In the genomic region with DNA sequence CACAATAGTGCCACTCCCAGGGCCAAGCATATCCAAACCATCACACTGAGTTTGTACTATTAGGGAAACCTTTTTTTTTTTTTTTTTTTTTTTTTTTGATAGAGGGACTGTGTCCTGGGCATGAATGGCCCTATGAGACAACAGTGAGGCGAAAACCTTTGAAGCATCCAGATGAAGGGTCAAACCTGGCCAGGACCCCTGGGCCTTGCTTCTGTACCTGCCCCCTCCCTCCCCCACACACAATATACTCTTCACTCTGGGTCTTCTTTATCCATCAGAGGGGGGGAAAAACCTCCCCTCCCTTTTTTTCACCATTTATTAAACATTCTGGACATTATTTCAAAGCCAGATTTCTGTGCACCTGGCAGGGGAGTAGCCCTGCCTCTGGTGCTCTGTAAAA, we compare ENCODE assay signal across 18 mouse cellular contexts.
DNase-seq lines count a peak whose midpoint lies in the region; ATAC-seq and TF ChIP-seq lines count a peak whose summit lies in the region.
"Had no signal": no experiment of that assay in that cellular context is flagged by ENCODE, and none has a peak within 500 bp of the region (broad histone marks: within the 10 kb centered on the region; RNA-seq: fewer than 3 reads in every experiment).

No protein-coding gene starts in this region.

- no peak overlapping the region for H3K27ac ChIP-seq in intestine, embryonic 14.5 days (ENCODE audit: low read depth)
- no peak overlapping the region for H3K27ac ChIP-seq in intestine, embryonic 15.5 days
- peak overlapping the region; percentile 89 for H3K27ac ChIP-seq in forebrain, embryonic 13.5 days
- H3K27ac ChIP-seq in limb, embryonic 14.5 days (replicated peaks; ENCODE audit: low read depth, low read length): no peak overlapping the region
- peak overlapping the region; percentile 79 for H3K27ac ChIP-seq in neural tube, embryonic 13.5 days (replicated peaks)
- H3K27ac ChIP-seq: kidney, embryonic 15.5 days; limb, embryonic 15.5 days; macrophage; stomach, embryonic 15.5 days had no signal

- peak; percentile 20 for DNase-seq in intestine, embryonic 14.5 days (ENCODE audit: low spot score)
- DNase-seq in limb, embryonic 14.5 days (ENCODE audit: low spot score): no peak
- no peak for DNase-seq in left cerebral cortex, adult 11 months (ENCODE audit: low spot score)
- no peak for DNase-seq in thymus, postnatal 14 days
- DNase-seq: cerebellum, adult 9-10 months; gastrocnemius, postnatal 14 days; lung, adult 18-20 months; thymus, postnatal 36 days had no signal

- H3K9ac ChIP-seq in intestine, embryonic 14.5 days (ENCODE audit: low read length): no peak overlapping the region
- no peak overlapping the region for H3K9ac ChIP-seq in intestine, embryonic 15.5 days
- no peak overlapping the region for H3K9ac ChIP-seq in forebrain, embryonic 13.5 days
- H3K9ac ChIP-seq in limb, embryonic 14.5 days (ENCODE audit: low read depth, low read length, severe bottlenecking): no peak overlapping the region
- no peak overlapping the region for H3K9ac ChIP-seq in neural tube, embryonic 13.5 days
- H3K9ac ChIP-seq: heart, embryonic 12.5 days; kidney, embryonic 15.5 days; limb, embryonic 15.5 days; stomach, embryonic 15.5 days had no signal

- no peaks in the 10 kb centered on the region; the same call in 1 of the 2 replicates for H3K4me1 ChIP-seq in intestine, embryonic 14.5 days (replicated peaks; ENCODE audit: control insufficient read depth, insufficient read depth, low read length)
- peaks cover 2% of the 10 kb centered on the region; the same call in 1 of the 2 replicates for H3K4me1 ChIP-seq in intestine, embryonic 15.5 days (replicated peaks)
- H3K4me1 ChIP-seq in forebrain, embryonic 13.5 days: peaks cover 31% of the 10 kb centered on the region
- peaks cover 3% of the 10 kb centered on the region; the same call in 1 of the 2 replicates for H3K4me1 ChIP-seq in limb, embryonic 14.5 days (ENCODE audit: control insufficient read depth, insufficient read depth, low read length)
- H3K4me1 ChIP-seq in neural tube, embryonic 13.5 days (replicated peaks): peaks cover 18% of the 10 kb centered on the region
- H3K4me1 ChIP-seq: stomach, embryonic 15.5 days had no signal

- WGBS in intestine, embryonic 14.5 days: 100% methylated on average over 1 of the region's 1 CpGs
- 100% methylated on average over 1 of the region's 1 CpGs for WGBS in intestine, embryonic 15.5 days
- 48% methylated on average over 1 of the region's 1 CpGs for WGBS in forebrain, embryonic 13.5 days
- 84% methylated on average over 1 of the region's 1 CpGs for WGBS in limb, embryonic 14.5 days
- WGBS in neural tube, embryonic 13.5 days: 50% methylated on average over 1 of the region's 1 CpGs

- H3K4me3 ChIP-seq in intestine, embryonic 14.5 days (ENCODE audit: low read depth, low read length): no peak overlapping the region
- no peak overlapping the region for H3K4me3 ChIP-seq in intestine, embryonic 15.5 days (replicated peaks)
- H3K4me3 ChIP-seq in forebrain, embryonic 13.5 days: no peak overlapping the region
- no peak overlapping the region for H3K4me3 ChIP-seq in limb, embryonic 14.5 days (replicated peaks; ENCODE audit: low read length)
- H3K4me3 ChIP-seq in neural tube, embryonic 13.5 days: no peak overlapping the region
- H3K4me3 ChIP-seq: heart, embryonic 12.5 days; kidney, embryonic 15.5 days; limb, embryonic 15.5 days; myocyte; stomach, embryonic 15.5 days had no signal

- TF ChIP-seq POLR2A in limb, embryonic 14.5 days (IDR thresholded peaks at IDR 0.05; ENCODE audit: borderline replicate concordance, extremely low read depth, insufficient read depth, insufficient read length): no peak

- no peaks in the 10 kb centered on the region for H3K9me3 ChIP-seq in intestine, embryonic 14.5 days (ENCODE audit: control insufficient read depth, low read length)
- no peaks in the 10 kb centered on the region for H3K9me3 ChIP-seq in intestine, embryonic 15.5 days
- H3K9me3 ChIP-seq in forebrain, embryonic 13.5 days (replicated peaks): no peaks in the 10 kb centered on the region
- H3K9me3 ChIP-seq in limb, embryonic 14.5 days (ENCODE audit: control insufficient read depth, low read length): no peaks in the 10 kb centered on the region
- no peaks in the 10 kb centered on the region for H3K9me3 ChIP-seq in neural tube, embryonic 13.5 days
- H3K9me3 ChIP-seq: heart, embryonic 12.5 days; kidney, embryonic 15.5 days; limb, embryonic 15.5 days; stomach, embryonic 15.5 days had no signal

- no peak overlapping the region for H3K4me2 ChIP-seq in intestine, embryonic 14.5 days (ENCODE audit: low read length)
- no peak overlapping the region for H3K4me2 ChIP-seq in intestine, embryonic 15.5 days (replicated peaks)
- no peak overlapping the region for H3K4me2 ChIP-seq in forebrain, embryonic 13.5 days
- no peak overlapping the region for H3K4me2 ChIP-seq in limb, embryonic 14.5 days (replicated peaks; ENCODE audit: low read depth, low read length, severe bottlenecking)
- H3K4me2 ChIP-seq in neural tube, embryonic 13.5 days: no peak overlapping the region
- H3K4me2 ChIP-seq: heart, embryonic 12.5 days; kidney, embryonic 15.5 days; limb, embryonic 15.5 days; stomach, embryonic 15.5 days had no signal

- H3K36me3 ChIP-seq in intestine, embryonic 14.5 days (ENCODE audit: control insufficient read depth, insufficient read depth, low read length): no peaks in the 10 kb centered on the region
- no peaks in the 10 kb centered on the region for H3K36me3 ChIP-seq in intestine, embryonic 15.5 days
- peaks cover 6% of the 10 kb centered on the region; the same call in 1 of the 2 replicates for H3K36me3 ChIP-seq in forebrain, embryonic 13.5 days (ENCODE audit: poor library complexity, severe bottlenecking)
- no peaks in the 10 kb centered on the region for H3K36me3 ChIP-seq in limb, embryonic 14.5 days (ENCODE audit: control insufficient read depth, insufficient read depth, low read length)
- H3K36me3 ChIP-seq in neural tube, embryonic 13.5 days: peaks cover 8% of the 10 kb centered on the region; the same call in 1 of the 2 replicates
- H3K36me3 ChIP-seq: heart, embryonic 12.5 days; kidney, embryonic 15.5 days; limb, embryonic 15.5 days; stomach, embryonic 15.5 days had no signal

- H3K27me3 ChIP-seq in intestine, embryonic 14.5 days (replicated peaks; ENCODE audit: control insufficient read depth, insufficient read depth, low read length): no peaks in the 10 kb centered on the region
- H3K27me3 ChIP-seq in intestine, embryonic 15.5 days (replicated peaks): no peaks in the 10 kb centered on the region
- H3K27me3 ChIP-seq in forebrain, embryonic 13.5 days: no peaks in the 10 kb centered on the region
- no peaks in the 10 kb centered on the region for H3K27me3 ChIP-seq in limb, embryonic 14.5 days (ENCODE audit: control insufficient read depth, insufficient read depth, low read length)
- no peaks in the 10 kb centered on the region for H3K27me3 ChIP-seq in neural tube, embryonic 13.5 days
- H3K27me3 ChIP-seq: heart, embryonic 12.5 days; kidney, embryonic 15.5 days; limb, embryonic 15.5 days; stomach, embryonic 15.5 days had no signal

- ATAC-seq in intestine, embryonic 14.5 days (replicated peaks; ENCODE audit: low FRiP score, low TSS enrichment, low read depth): no peak
- no peak for ATAC-seq in intestine, embryonic 15.5 days
- peak; percentile 41 for ATAC-seq in forebrain, embryonic 13.5 days
- 0 out of 2 replicates have a peak, but pooled peaks have one; percentile 37 for ATAC-seq in limb, embryonic 14.5 days (ENCODE audit: low FRiP score, low read depth)
- peak; percentile 28; the same call in 1 of the 2 replicates for ATAC-seq in neural tube, embryonic 13.5 days (ENCODE audit: low read depth)
- ATAC-seq in granulocyte monocyte progenitor cell, adult 5-6 weeks (replicated peaks; ENCODE audit: poor library complexity, severe bottlenecking): no peak

Comparison
In these comparisons a context has a peak if more than half of its experiments do, and no peak if none do; other contexts are left out.
1. ATAC-seq: peak in forebrain, embryonic 13.5 days (single experiment), limb, embryonic 14.5 days (single experiment) and neural tube, embryonic 13.5 days (single experiment); none in intestine, embryonic 14.5 days (single experiment), intestine, embryonic 15.5 days (single experiment) and granulocyte monocyte progenitor cell, adult 5-6 weeks (single experiment).
2. H3K27ac ChIP-seq: peak in forebrain, embryonic 13.5 days (single experiment) and neural tube, embryonic 13.5 days (single experiment); none in intestine, embryonic 14.5 days (single experiment), intestine, embryonic 15.5 days (single experiment) and limb, embryonic 14.5 days (single experiment).